Mouse (Mus musculus) neural tube, embryonic 15.5 days (tissue): ENCODE results near the gene Spaca6. TPM values are rescaled to one million over a fixed set of nuclear protein-coding genes. Genes with fewer than 3 reads are reported as not detected.

Source experiments
- ATAC-seq: fragments of 200-750 bp; cut with Nextera tagmentation; 2 replicates; pipeline ENCODE4 v1.8.0; 2017; ENCODE audit warnings: mild to moderate bottlenecking, moderate TSS enrichment, moderate library complexity; ENCODE audit not compliant: low FRiP score
- H3K27ac ChIP-seq: fragments of 300-500 bp; sonication (generic); replicated peaks from 2 replicates; pipeline ENCODE4 v1.5.1; 2015; ENCODE audit warnings: mild to moderate bottlenecking, inconsistent platforms
- H3K27me3 ChIP-seq: fragments of 300-500 bp; sonication (generic); replicated peaks from 2 replicates; pipeline ENCODE4 v1.6.1; 2015; ENCODE audit warnings: inconsistent platforms
- H3K36me3 ChIP-seq: fragments of 300-500 bp; sonication (generic); 2 replicates; pipeline ENCODE4 v1.6.1; 2015; ENCODE audit warnings: inconsistent platforms
- H3K4me1 ChIP-seq: fragments of 300-500 bp; sonication (generic); 2 replicates; pipeline ENCODE4 v1.6.1; 2015; ENCODE audit warnings: inconsistent platforms
- H3K4me2 ChIP-seq: fragments of 300-500 bp; sonication (generic); 2 replicates; pipeline ENCODE4 v1.6.1; 2015; ENCODE audit warnings: inconsistent platforms, mild to moderate bottlenecking, moderate library complexity
- H3K4me3 ChIP-seq: fragments of 300-500 bp; sonication (generic); replicated peaks from 2 replicates; pipeline ENCODE4 v1.5.1; 2015; ENCODE audit warnings: mild to moderate bottlenecking, inconsistent platforms
- H3K9ac ChIP-seq: fragments of 300-500 bp; sonication (generic); replicated peaks from 2 replicates; pipeline ENCODE4 v1.6.1; 2015; ENCODE audit warnings: mild to moderate bottlenecking, inconsistent platforms
- H3K9me3 ChIP-seq: fragments of 300-500 bp; sonication (generic); replicated peaks from 2 replicates; pipeline ENCODE4 v1.6.1; 2016; ENCODE audit warnings: inconsistent platforms
- WGBS: fragments of 180-500 bp; shearing (Covaris S2); methylation state at CpG from one replicate; pipeline ENCODE4 v1.1.7; 2015; ENCODE audit warnings: mixed read lengths; 5-methylcytosine and 5-hydroxymethylcytosine counted together
- polyA plus RNA-seq: library from polyadenylated mRNA; unstranded; fragments of >200 nt; fragmentation: Nextera tagmentation; extraction: Ambion mirVana; gene quantifications from 2 replicates; pipeline ENCODE4 v1.2.1, GENCODE M21; 2015

Spaca6 gene
- 21.8 and 29.6 TPM in 2 replicates for polyA plus RNA-seq

DNA sequence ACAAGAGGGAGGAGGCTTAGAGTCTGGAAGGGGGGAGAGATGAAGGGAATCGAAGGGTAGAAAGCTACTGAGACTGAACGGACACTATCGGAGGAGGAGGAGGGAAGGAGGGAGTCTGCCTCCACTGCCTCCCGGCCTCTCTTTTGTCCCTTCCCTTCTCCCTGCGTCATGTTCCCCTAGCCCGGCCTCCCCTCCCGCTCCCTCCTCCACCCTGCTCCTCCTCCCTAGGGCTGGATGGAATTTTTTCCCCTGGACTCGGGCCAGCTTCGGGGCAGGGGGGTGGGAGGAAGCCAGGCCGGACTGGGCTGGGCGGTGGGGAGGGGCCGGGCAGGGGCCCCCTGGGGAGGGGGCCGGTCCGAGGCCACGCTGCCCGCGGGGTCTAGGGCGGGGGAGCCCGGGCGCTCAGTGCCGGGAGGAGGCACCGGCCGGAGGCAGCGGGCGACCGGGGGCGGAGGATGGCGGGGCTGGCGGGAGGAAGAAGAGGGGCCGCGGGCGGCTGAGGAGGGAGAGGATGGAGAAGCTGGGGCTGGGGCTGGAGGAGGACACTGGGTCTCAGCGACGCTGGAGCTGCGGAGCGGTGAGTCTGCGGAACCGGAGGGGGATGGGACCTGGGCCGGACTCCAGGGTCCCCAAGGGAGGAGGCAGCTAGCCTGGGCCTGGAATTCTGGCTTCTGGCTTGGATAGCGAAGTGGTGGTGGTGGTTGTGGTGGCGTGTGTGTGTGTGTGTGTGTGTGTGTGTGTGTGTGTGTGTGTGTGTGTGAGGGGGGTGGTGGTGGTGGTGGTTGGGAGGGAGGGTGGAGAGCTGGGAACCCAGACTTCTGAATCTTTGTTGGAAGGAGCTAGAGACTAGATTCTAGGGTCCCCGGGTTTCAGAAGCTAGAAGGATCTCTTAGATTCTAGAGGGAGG, at the start of gene Spaca6:
Gene Spaca6 (plus strand): TSS at position 408 of the 907 bp plus-strand sequence.
- ATAC-seq, result peak; percentile 86
- Histone ChIP-seq H3K9ac (peak within 1 kb of the TSS; percentile 95), H3K27ac (peak within 1 kb of the TSS; percentile 100), H3K4me3 (peak within 1 kb of the TSS; percentile 82), H3K9me3 (no peaks in the 10 kb centered on the region), H3K27me3 (no peaks in the 10 kb centered on the region), H3K4me2 (peak within 1 kb of the TSS; percentile 89), H3K36me3 (no peaks in the 10 kb centered on the region; the same call in 1 of the 2 replicates), H3K4me1 (peaks cover 32% of the 10 kb centered on the region)
- 0% methylated on average over 38 of the region's 42 CpGs for WGBS

DNA sequence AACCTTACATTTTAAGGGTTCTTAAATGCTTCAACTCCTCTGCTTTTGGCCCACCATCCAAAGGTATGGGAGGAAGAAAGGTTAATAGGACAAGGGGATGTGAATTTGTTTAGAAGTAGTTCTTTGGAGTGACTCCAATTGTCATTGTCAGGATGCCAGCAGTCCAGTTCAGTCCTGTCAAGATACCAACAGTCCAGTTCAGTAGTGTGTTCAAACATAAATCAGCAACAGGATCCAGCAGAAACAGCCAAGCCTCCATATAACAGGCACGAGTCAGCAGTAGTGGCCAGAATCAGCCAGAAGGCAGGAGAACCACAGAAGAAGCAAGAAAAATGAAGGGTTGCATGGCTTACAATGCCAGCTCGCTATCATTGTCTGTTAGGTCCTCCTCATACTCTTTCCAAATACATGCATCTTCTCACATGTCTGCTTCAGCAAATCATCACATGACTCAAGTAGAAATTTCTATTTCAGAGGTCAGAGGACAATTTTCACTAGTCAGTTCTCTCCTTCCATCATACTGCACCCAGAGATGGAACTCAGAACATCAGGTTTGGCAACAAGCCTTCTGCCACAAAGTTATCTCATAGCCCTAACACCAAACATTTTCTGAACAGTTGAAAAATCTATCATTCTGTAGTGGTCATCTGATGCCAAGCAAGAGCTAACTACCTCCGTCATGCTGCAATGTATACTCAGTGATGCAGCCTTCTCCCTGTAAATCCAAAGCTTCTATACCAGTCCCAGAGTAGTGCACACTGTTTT, 35.9 kb upstream of the Spaca6 start:
- Histone ChIP-seq H3K9ac (no peak overlapping the region), H3K36me3 (no peaks in the 10 kb centered on the region), H3K9me3 (no peaks in the 10 kb centered on the region), H3K4me3 (no peak overlapping the region), H3K27ac (no peak overlapping the region), H3K4me2 (no peak overlapping the region), H3K27me3 (no peaks in the 10 kb centered on the region), H3K4me1 (no peaks in the 10 kb centered on the region)
- WGBS, result 83% methylated on average over 3 of the region's 3 CpGs
- no peak for ATAC-seq

DNA sequence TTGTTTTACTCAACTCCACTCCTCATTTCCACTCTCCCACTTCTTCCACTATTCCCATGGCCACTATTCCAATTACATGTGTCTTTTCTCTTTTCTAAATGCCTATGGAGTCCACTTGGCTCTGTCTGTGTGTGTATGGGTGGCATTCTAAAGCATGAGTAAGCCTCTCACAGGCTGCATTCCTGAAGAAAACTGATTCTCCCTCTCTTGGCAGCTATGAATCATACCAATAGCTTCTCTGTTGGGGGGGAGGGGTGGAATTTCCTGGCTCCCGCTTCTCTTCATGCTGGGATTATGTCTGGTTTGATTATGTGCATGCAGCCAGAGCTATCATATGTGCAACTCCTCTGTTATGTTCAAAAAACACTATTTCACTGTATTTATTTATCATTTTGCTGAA, 34.4 kb upstream of the Spaca6 start:
- no peaks in the 10 kb centered on the region for H3K4me1 ChIP-seq
- H3K36me3 ChIP-seq, result no peaks in the 10 kb centered on the region
- no peak overlapping the region for H3K9ac ChIP-seq
- no peak overlapping the region for H3K4me3 ChIP-seq
- no peaks in the 10 kb centered on the region for H3K27me3 ChIP-seq
- no peaks in the 10 kb centered on the region for H3K9me3 ChIP-seq
- no peak overlapping the region for H3K27ac ChIP-seq
- ATAC-seq, result no peak
- no peak overlapping the region for H3K4me2 ChIP-seq
- WGBS, result 66% methylated on average over 1 of the region's 1 CpGs

DNA sequence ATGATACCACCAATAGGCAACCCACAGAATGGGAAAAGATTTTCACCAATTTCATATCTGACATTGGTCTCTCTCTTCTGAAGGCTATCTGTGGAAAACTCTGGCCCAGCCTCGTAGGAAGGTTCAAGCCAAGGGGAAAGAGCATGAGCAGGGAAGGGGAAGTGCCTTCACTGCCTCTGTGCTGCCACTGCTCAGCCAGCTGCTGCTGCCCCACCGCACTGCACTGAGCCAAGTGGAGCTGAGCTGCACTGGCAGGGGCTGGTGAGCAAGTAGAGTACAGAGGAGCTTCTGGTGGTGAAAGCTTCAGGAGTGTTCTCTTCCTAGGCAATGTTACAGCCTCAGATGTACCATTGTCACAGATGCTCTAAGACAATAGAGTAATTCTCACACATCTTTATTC, 31.4 kb upstream of the Spaca6 start:
- Histone ChIP-seq H3K9me3 (no peaks in the 10 kb centered on the region), H3K4me2 (no peak overlapping the region), H3K36me3 (no peaks in the 10 kb centered on the region), H3K4me3 (no peak overlapping the region), H3K9ac (no peak overlapping the region), H3K27ac (no peak overlapping the region), H3K27me3 (no peaks in the 10 kb centered on the region), H3K4me1 (no peaks in the 10 kb centered on the region)
- 51% methylated on average over 2 of the region's 2 CpGs for WGBS
- ATAC-seq, result no peak

DNA sequence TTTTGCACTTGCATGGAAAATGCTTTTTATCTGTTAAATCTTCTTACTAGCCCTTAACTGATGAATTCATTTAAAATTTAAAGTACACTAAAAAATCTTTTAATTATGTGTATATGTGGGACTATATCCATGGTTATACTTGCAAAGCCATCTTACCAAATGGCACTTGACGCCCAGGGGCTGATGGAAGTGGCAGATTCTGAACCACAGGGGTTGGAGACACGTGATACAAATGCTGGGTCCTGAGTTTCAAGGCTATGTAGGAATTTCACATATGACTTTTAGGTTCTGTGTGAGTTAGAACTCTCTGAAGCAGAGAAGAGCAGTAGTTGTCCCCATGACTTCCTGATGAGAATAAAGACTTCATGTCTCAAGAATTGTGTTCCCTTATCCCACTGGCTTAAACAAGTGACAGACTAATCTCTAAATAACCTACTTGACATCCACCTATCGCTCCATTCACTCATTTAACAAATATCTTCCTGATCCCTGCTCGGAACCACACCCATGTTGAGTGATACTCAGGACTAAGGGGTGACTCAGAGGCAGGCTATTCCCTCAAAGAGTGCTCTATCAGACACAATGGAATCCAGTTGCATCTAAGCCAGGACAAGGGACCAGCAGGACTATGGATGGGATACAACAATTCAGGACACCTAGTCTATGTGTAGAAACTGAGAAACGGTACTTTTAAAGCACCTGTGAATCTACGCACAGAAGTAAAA, 3.2 kb upstream of the Spaca6 start:
- Histone ChIP-seq H3K36me3 (no peaks in the 10 kb centered on the region), H3K27me3 (no peaks in the 10 kb centered on the region), H3K4me2 (no peak overlapping the region), H3K4me3 (no peak overlapping the region), H3K9ac (no peak overlapping the region), H3K4me1 (peaks cover 5% of the 10 kb centered on the region), H3K27ac (no peak overlapping the region), H3K9me3 (no peaks in the 10 kb centered on the region)
- WGBS, result 89% methylated on average over 6 of the region's 6 CpGs
- no peak for ATAC-seq

DNA sequence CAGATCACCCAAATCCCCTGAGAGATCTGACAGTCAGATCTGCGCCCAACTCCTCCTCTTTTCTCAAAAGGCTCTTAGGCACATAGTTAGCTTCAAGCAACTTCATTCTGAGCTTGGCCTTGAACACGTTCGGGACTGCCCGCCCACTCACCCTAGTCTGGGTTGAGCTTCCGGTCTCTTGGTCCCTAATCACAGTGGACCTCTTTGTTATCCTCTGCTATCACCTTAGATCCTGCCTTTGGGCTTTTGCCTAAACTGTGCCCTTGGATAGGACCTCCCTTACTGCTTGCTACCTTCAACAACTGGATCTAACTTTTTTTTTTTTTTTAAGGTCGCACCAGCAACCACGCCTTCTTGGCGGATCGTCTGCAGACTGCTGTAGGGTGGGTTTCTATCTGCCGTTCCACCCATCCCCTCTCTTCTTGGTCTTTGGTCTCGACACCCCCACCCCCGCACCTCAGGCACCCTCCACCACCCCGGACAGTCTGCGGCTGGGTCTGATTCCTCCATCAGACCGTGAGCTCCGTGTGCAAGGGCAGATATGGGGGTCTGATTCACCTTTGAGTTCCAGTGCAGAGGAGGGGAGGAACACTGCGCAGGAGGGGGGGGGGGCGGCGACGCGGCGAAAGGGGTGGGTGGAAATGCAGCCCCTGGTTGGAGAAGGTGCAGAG, 902 bp upstream of the Spaca6 start:
- Histone ChIP-seq H3K4me2 (peak overlapping the region; percentile 89), H3K36me3 (no peaks in the 10 kb centered on the region), H3K4me1 (peaks cover 23% of the 10 kb centered on the region), H3K9ac (peak overlapping the region; percentile 95), H3K4me3 (peak overlapping the region; percentile 82), H3K27ac (peak overlapping the region; percentile 100), H3K9me3 (no peaks in the 10 kb centered on the region), H3K27me3 (no peaks in the 10 kb centered on the region)
- ATAC-seq, result peak; percentile 68
- under 1% methylated on average over 20 of the region's 22 CpGs for WGBS

DNA sequence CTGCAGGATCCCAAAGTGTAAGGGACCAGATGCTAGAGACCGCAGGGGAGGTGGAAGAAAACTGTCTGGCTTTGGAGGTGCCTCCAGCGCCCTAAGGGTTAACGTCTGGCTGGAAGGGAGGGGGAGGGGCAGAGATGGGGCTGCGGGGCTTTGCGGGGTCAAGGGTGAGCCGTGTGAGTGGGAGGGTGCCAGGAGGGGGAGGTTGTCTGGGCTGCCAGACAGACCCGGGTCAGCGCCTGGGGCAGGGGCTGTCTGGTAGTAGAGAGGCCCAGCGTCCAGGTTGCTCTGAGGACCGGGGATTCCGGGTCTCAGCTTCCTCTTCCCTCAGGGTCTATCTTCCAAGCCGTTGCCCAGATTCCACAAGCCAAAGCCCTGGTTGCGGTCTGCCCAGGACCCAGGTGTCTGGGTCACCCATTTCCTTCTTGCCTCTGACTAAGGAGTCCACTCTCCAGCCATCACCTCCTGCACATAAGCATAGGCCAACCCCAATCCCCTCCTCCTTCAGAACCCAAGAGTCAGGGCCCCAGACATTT, 766 bp downstream of the Spaca6 start:
- Histone ChIP-seq H3K4me1 (peaks cover 39% of the 10 kb centered on the region), H3K9me3 (no peaks in the 10 kb centered on the region), H3K4me2 (peak overlapping the region; percentile 89), H3K4me3 (peak overlapping the region; percentile 82), H3K27me3 (no peaks in the 10 kb centered on the region), H3K27ac (peak overlapping the region; percentile 100), H3K9ac (peak overlapping the region; percentile 95), H3K36me3 (no peaks in the 10 kb centered on the region; the same call in 1 of the 2 replicates)
- 0% methylated on average over 13 of the region's 13 CpGs for WGBS
- peak; percentile 20 for ATAC-seq

DNA sequence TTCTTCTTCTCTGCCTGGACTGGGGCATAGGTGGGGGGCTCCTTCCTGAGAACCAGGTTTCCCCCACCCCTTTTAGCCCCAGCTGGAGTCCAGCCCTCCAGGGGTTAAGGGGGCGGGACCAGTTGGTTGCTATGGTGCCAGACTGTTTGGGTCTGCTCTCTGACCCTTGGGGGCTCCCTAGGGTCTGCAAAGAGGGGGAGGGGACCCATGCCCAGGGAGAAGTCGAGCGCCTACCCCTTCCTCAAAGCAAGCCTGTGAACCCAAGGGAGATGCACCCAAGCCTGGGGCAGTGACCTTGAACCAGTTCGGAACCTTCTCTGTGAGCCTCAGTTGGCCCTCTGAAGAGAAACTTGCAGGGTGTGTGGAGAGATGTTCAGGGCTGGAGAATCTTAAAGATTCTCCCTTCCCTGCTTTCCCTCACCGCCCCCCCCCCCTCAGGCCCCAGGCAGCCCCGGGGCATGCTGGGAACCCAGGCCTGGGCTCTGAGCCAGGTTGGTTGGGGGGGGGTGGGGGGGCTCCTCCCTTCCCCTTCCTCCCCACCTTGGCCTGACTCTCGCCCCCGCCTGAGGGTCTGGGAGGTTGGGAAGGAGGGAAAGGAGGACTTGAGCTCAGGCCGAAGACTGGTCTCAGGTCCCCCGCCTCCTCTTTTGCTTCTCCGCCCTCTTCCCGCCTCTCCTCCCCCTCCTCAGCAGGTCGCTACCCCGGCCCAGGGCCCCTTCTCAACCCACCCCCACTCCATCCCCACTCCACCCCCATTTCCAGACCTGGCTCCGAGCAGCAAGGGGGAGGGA, 1.4 kb downstream of the Spaca6 start:
- 0% methylated on average over 12 of the region's 15 CpGs for WGBS
- peak overlapping the region; percentile 82 for H3K4me3 ChIP-seq
- H3K4me1 ChIP-seq, result peaks cover 44% of the 10 kb centered on the region
- H3K36me3 ChIP-seq, result no peaks in the 10 kb centered on the region; the same call in 1 of the 2 replicates
- H3K4me2 ChIP-seq, result peak overlapping the region; percentile 89
- peak overlapping the region; percentile 95 for H3K9ac ChIP-seq
- no peaks in the 10 kb centered on the region for H3K9me3 ChIP-seq
- H3K27me3 ChIP-seq, result no peaks in the 10 kb centered on the region
- peak overlapping the region; percentile 100 for H3K27ac ChIP-seq
- peak; percentile 28 for ATAC-seq

DNA sequence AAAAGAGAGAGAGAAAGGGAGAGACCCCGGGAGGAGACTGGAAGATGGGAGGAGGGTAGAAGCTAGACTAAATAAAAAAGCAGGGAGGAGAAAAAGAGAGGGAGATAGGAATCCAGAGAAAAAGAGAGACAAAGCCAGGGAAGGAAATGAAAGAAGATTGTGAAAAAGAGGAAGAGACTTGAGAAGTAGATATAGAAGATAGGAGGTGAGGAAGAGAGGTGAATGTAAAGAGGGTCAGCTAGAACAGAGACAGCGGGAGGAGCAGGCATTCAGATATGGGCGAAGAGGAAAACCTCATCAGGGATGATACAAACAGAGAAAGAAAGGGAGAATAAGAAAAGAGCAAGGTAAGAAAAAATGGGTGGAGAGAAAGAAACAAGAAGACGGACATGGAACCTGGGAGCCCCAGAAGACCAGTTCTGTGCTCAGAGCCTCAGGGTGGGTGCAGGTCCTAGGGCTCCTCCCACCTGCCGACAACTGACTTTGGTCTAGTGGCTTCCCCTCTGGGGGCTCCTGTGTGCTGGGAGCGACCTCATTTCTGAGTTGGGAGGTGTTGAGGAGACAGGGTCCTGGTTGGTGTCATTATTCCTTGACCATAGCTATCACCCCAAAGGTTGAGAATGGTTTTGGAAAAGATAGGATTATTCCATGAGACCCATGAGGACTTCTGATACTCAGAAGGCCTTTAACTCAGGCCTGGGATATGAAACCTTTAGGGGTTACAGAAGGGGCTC, 2.3 kb downstream of the Spaca6 start:
- Histone ChIP-seq H3K9me3 (no peaks in the 10 kb centered on the region), H3K4me1 (peaks cover 53% of the 10 kb centered on the region), H3K27me3 (no peaks in the 10 kb centered on the region), H3K4me3 (peak overlapping the region; percentile 82), H3K9ac (peak overlapping the region; percentile 95), H3K4me2 (peak overlapping the region; percentile 89), H3K27ac (peak overlapping the region; percentile 100), H3K36me3 (peaks cover 3% of the 10 kb centered on the region; the same call in 1 of the 2 replicates)
- ATAC-seq, result no peak
- WGBS, result 5% methylated on average over 6 of the region's 6 CpGs
